Mouse (Mus musculus) limb, embryonic 15.5 days (tissue): ENCODE measurements around the gene Map2k6. TPM values are rescaled to one million over a fixed set of nuclear protein-coding genes. Genes with fewer than 3 reads are reported as not detected.

Experiments
- ATAC-seq: fragments of 200-750 bp; cut with Nextera tagmentation; 2 replicates; pipeline ENCODE4 v1.8.0; 2017; ENCODE audit warnings: low read depth, moderate TSS enrichment; ENCODE audit not compliant: insufficient number of reproducible peaks, low FRiP score, low TSS enrichment
- H3K27ac ChIP-seq: fragments of 300-500 bp; sonication (generic); 2 replicates; pipeline ENCODE4 v1.5.1; 2015; ENCODE audit warnings: moderate library complexity, mild to moderate bottlenecking, inconsistent platforms
- H3K27me3 ChIP-seq: fragments of 300-500 bp; sonication (generic); 2 replicates; pipeline ENCODE4 v1.6.1; 2015; ENCODE audit warnings: inconsistent platforms
- H3K36me3 ChIP-seq: fragments of 300-500 bp; sonication (generic); 2 replicates; pipeline ENCODE4 v1.6.1; 2015; ENCODE audit warnings: inconsistent platforms
- H3K4me1 ChIP-seq: fragments of 300-500 bp; sonication (generic); 2 replicates; pipeline ENCODE4 v1.6.1; 2015; ENCODE audit warnings: inconsistent platforms
- H3K4me2 ChIP-seq: fragments of 300-500 bp; sonication (generic); 2 replicates; pipeline ENCODE4 v1.6.1; 2015; ENCODE audit warnings: mild to moderate bottlenecking, inconsistent platforms
- H3K4me3 ChIP-seq: fragments of 300-500 bp; sonication (generic); 2 replicates; pipeline ENCODE4 v1.5.1; 2015; ENCODE audit warnings: mild to moderate bottlenecking, inconsistent platforms
- H3K9ac ChIP-seq: fragments of 300-500 bp; sonication (generic); 2 replicates; pipeline ENCODE4 v1.6.1; 2015; ENCODE audit warnings: inconsistent platforms
- H3K9me3 ChIP-seq: fragments of 300-500 bp; sonication (generic); 2 replicates; pipeline ENCODE4 v1.6.1; 2016; ENCODE audit warnings: inconsistent platforms
- WGBS: fragments of 180-500 bp; shearing (Covaris S2); methylation state at CpG from one replicate; pipeline ENCODE4 v1.1.7; 2015; 5-methylcytosine and 5-hydroxymethylcytosine counted together
- polyA plus RNA-seq: library from polyadenylated mRNA; unstranded; fragments of >200 nt; fragmentation: Nextera tagmentation; extraction: Ambion mirVana; gene quantifications from 2 replicates; pipeline ENCODE4 v1.2.1, GENCODE M21; 2015

Map2k6 gene
- polyA plus RNA-seq, 1 experiment from 2014 or later, result 21.9 TPM

DNA sequence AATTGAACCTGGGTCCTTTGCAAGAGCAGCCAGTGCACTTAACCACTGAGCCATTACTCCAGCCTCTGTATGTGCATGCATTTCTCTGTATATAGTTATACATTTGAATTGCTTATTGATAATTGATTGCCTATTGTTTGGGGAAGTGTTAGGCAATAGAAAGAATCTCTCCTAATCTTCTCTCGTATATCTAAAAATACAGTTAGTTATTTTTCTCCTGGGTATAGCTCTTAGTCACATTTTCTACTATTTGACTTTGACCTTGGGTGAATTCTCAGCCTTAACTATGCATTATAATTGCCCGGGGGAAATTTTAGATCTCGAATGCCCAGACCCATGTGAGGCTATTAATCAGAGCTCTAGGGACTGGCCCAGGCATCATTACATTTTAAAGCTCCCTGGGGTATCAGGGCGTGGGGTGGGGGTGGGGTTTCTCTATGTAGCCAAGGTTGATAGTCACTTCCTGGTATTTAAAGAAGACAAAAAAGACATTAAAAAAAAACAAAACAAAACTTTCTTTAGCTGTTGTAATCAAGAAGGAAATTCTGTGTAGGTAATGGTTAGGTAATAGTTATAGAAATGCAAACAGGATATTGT is 39.9 kb downstream of the Map2k6 start:
- no peak overlapping the region for H3K9ac ChIP-seq
- ATAC-seq, result no peak
- no peak overlapping the region for H3K4me3 ChIP-seq
- 35% methylated on average over 4 of the region's 4 CpGs for WGBS
- H3K36me3 ChIP-seq, result no peaks in the 10 kb centered on the region
- H3K27ac ChIP-seq, result no peak overlapping the region
- H3K9me3 ChIP-seq, result no peaks in the 10 kb centered on the region
- H3K4me2 ChIP-seq, result no peak overlapping the region
- H3K27me3 ChIP-seq, result no peaks in the 10 kb centered on the region
- H3K4me1 ChIP-seq, result no peaks in the 10 kb centered on the region

DNA sequence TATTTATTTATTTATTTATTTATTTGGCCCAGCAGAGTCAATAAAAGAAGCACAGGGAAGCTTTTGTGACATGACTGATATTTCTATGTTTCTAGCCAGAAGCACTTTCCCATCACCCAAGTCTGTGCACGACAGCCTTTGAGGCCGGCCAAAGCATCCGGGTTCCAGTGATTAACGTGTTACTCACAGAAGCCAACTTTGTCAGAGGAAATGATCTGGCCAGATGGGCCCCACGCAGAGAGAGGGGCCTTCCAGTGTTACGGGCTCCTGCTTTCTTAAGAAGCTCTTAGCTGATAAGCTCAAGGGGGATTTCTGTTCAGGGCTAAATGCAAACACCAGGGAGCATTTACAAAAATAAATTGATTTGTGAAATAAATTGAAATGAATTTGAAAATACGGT is 40.4 kb downstream of the Map2k6 start:
- Histone ChIP-seq H3K27me3 (no peaks in the 10 kb centered on the region), H3K4me3 (no peak overlapping the region), H3K4me2 (no peak overlapping the region), H3K27ac (no peak overlapping the region), H3K9me3 (no peaks in the 10 kb centered on the region), H3K4me1 (no peaks in the 10 kb centered on the region), H3K36me3 (no peaks in the 10 kb centered on the region), H3K9ac (no peak overlapping the region)
- WGBS, result 31% methylated on average over 7 of the region's 7 CpGs
- no peak for ATAC-seq

DNA sequence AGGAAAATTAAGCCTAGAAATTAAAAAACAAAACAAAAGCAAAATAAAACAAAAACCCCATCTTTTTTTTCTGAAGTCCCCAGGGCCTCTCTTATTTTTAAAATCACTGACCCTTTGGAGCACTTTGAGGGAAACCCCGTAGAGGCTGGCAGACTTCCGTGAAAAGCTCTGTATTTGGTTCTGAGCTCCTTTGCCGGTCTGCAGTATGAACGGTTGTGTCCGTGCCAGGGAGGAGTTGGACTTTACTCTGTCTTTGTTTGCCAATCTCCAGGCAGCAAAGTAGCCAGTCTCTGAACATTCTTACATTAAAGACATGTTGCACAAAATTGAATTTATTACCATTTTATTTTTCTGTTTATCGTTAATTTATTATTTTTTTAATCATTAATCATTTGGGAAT is 45.7 kb downstream of the Map2k6 start:
- ATAC-seq, result no peak
- Histone ChIP-seq H3K4me1 (peaks cover 19% of the 10 kb centered on the region), H3K9me3 (no peaks in the 10 kb centered on the region), H3K36me3 (no peaks in the 10 kb centered on the region), H3K4me2 (no peak overlapping the region), H3K4me3 (no peak overlapping the region), H3K27ac (no peak overlapping the region), H3K9ac (no peak overlapping the region), H3K27me3 (no peaks in the 10 kb centered on the region)
- WGBS, result 78% methylated on average over 6 of the region's 6 CpGs

DNA sequence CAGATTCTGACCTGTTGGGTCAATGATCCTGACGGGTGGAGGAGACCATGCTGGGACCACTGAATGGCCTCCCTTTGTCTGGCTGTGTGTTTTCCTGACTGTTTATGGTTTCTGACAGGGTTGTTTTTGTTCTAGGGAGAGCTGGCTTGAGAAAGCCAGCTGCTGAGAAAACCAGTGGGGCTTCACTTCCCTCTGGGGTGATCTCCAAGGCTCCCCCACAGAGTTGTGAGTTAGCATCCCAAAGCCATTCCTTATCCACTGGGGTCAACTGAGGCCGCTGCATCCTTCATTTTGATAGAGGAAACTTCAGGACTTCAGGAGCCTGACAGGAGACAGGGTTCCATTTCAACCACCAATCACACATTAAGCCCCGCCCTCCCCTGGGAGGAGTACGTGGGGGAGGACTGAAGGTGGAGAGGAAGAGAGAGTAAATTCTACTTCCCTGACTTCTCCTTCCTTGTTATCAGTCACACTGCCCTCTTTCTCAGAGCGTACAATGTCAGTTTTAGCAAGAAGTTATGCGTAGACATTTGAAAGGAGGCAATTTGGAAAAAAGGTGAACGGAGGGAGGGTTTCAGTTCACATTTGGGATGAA is 49.3 kb downstream of the Map2k6 start:
- Histone ChIP-seq H3K4me3 (peak overlapping the region; percentile 30), H3K27me3 (no peaks in the 10 kb centered on the region), H3K9ac (0 out of 2 replicates have a peak overlapping the region, but pooled peaks have one; percentile 14), H3K4me1 (peaks cover 40% of the 10 kb centered on the region), H3K36me3 (no peaks in the 10 kb centered on the region), H3K9me3 (no peaks in the 10 kb centered on the region), H3K4me2 (peak overlapping the region; percentile 50), H3K27ac (peak overlapping the region; percentile 63)
- no peak for ATAC-seq
- WGBS, result 17% methylated on average over 7 of the region's 7 CpGs

DNA sequence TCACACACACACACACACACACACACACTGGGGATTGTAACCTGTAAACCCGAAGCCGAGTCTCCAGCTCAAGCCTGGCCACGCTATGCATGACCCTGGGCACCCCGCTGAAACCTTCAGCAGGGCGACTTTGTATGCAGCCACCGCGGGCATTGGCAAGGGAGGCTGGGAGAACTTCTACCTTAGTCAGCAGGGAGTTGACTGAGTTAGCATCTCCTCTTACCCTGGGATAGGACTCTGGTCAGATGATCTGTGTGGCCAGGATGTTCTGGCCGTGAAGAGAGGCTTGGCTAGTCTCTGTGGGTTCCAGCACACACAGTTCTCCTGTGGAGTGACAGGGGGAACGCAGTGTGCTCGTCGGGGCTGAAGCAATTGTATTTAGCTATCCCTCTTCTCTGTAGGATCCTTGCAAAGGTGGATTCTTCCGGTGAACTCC is 49.8 kb downstream of the Map2k6 start:
- Histone ChIP-seq H3K4me1 (peaks cover 40% of the 10 kb centered on the region), H3K4me2 (peak overlapping the region; percentile 50), H3K4me3 (peak overlapping the region; percentile 30), H3K9me3 (no peaks in the 10 kb centered on the region), H3K36me3 (no peaks in the 10 kb centered on the region), H3K27me3 (no peaks in the 10 kb centered on the region), H3K9ac (0 out of 2 replicates have a peak overlapping the region, but pooled peaks have one; percentile 14), H3K27ac (peak overlapping the region; percentile 63)
- no peak for ATAC-seq
- WGBS, result 6% methylated on average over 12 of the region's 12 CpGs

DNA sequence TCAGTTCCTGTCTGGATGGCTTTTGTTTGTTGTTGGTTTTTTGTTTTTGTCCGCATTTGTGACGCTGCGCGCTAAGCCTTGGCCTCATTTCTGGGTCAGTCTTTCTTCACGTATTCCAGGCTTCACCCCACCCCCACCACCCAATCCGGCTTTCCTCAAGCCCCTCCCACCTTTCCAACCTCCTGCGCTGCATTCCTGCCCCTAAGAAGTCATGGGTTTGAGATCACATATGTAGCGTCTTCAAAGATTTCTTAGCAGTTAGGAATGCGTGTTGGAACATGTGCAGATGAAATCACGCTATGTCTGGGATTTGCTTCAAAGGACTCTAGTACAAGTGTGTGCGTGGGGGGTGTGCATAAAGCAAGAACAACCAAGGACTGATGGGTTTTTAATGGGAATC is 50.3 kb downstream of the Map2k6 start:
- no peaks in the 10 kb centered on the region for H3K9me3 ChIP-seq
- no peaks in the 10 kb centered on the region for H3K36me3 ChIP-seq
- H3K27me3 ChIP-seq, result no peaks in the 10 kb centered on the region
- WGBS, result 5% methylated on average over 11 of the region's 11 CpGs
- H3K4me3 ChIP-seq, result peak overlapping the region; percentile 30
- peak overlapping the region; percentile 63 for H3K27ac ChIP-seq
- H3K9ac ChIP-seq, result no peak overlapping the region
- ATAC-seq, result peak; percentile 56; the same call in 1 of the 2 replicates
- H3K4me1 ChIP-seq, result peaks cover 40% of the 10 kb centered on the region
- peak overlapping the region; percentile 50 for H3K4me2 ChIP-seq

DNA sequence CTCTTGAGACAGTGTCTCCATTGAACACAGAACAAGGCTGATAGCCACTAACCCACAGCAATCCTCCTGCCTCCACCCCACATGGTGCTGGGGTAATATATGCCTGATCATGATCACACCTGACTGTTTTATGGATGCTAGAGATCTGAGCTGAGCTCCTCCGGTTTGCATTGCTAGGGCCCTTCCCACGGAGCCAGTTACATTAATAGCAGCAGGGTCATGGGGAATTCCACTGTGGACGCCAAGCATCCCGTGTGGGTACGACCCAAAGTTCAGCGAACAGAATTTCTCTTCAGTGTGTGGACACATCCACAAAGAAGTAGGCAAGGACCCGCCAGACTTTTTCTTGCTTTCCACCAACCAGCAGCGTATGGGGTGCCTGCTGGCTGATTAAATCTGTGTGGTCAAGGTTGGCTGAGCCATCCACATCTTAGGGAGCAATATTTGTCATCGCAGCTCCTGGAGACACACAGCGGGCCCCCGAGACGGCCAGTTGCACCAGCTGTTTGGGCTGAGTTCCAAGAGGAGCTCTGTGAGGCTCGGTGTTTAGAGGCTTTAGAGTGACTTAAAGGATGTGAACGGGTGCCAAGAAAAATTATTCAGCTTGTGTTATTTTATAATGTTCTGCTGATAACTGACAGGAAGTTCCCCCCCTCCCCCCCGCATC is 51.3 kb downstream of the Map2k6 start:
- Histone ChIP-seq H3K4me1 (peaks cover 40% of the 10 kb centered on the region), H3K4me3 (no peak overlapping the region), H3K9me3 (no peaks in the 10 kb centered on the region), H3K27ac (no peak overlapping the region; the same call in 1 of the 2 replicates), H3K36me3 (no peaks in the 10 kb centered on the region), H3K27me3 (no peaks in the 10 kb centered on the region), H3K4me2 (peak overlapping the region; percentile 6; the same call in 1 of the 2 replicates), H3K9ac (no peak overlapping the region)
- 28% methylated on average over 15 of the region's 15 CpGs for WGBS
- ATAC-seq, result peak; percentile 45; the same call in 1 of the 2 replicates

DNA sequence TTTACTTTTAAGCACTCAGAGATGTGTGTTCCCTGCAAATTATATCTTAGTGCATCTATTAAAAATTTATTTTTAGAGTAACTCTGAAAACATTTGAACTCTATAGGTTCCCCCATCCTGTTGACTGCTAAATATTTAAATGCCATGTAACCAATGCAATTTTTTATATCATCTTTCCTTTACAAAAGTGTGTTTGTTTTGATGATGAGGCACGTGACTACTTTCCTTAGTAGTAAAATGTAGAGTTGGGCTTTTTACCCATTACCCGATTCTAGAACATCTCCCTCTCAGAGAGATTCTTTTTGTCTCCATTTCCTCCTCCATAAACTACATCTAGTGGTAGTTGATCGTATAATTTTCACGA is 51.8 kb downstream of the Map2k6 start:
- ATAC-seq, result no peak
- Histone ChIP-seq H3K4me2 (no peak overlapping the region), H3K4me1 (peaks cover 40% of the 10 kb centered on the region), H3K27me3 (no peaks in the 10 kb centered on the region), H3K27ac (no peak overlapping the region), H3K4me3 (no peak overlapping the region), H3K9me3 (no peaks in the 10 kb centered on the region), H3K9ac (no peak overlapping the region), H3K36me3 (no peaks in the 10 kb centered on the region)
- 62% methylated on average over 4 of the region's 4 CpGs for WGBS

DNA sequence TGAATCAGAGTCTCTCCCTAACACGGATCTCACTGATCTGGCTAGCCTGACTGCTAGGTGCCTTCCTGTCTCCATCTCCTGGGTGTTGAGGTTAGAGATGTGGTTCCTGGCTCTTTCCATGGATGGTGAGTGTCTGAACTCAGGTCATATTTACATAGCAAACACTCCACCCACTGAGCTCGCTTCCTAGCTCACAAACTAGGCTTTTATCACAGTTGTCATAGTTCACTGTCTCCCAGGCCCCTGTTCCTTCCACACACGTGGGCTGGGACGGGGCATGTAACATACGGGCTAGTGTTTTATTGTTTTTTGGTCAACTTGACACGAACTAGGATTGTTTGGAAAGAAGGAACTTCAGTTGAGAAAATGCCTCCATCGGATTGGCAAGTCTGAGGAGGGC is 52.7 kb downstream of the Map2k6 start:
- Histone ChIP-seq H3K9ac (no peak overlapping the region), H3K4me1 (peaks cover 40% of the 10 kb centered on the region)
- ATAC-seq, result no peak

DNA sequence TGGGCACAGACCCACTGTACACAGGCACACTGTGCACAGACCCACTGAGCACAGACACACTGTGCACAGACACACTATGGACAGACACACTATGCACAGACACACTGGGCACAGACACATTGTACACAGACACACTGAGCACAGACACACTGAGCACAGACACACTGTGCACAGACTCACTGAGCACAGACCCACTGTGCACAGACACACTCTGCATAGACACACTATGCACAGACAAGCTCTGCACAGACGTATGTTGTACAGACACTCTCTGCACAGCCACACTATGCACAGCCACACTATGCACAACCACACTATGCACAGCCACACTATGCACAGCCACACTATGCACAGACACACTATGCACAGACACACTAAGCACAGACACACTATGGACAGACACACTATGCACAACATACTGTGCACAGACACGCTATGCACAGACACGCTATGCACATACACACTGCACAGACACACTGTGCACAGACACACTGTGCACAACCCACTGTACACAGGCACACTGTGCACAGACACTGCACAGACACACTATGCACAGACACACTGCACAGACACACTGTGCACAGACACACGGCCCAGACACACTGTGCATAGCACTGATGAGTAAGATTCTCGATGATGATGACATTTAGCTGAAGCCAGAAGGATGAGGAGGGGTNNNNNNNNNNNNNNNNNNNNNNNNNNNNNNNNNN is 54.7 kb downstream of the Map2k6 start:
- no peak overlapping the region for H3K4me2 ChIP-seq
- ATAC-seq, result no peak
- H3K36me3 ChIP-seq, result no peaks in the 10 kb centered on the region
- H3K9ac ChIP-seq, result no peak overlapping the region
- H3K27me3 ChIP-seq, result no peaks in the 10 kb centered on the region
- 98% methylated on average over 5 of the region's 5 CpGs for WGBS
- H3K9me3 ChIP-seq, result no peaks in the 10 kb centered on the region
- H3K4me3 ChIP-seq, result no peak overlapping the region
- H3K4me1 ChIP-seq, result peaks cover 31% of the 10 kb centered on the region
- no peak overlapping the region for H3K27ac ChIP-seq

More for the DNA sequence above, 52.7 kb downstream of the Map2k6 start:
- WGBS, result 83% methylated on average over 7 of the region's 7 CpGs
- H3K36me3 ChIP-seq, result no peaks in the 10 kb centered on the region
- no peaks in the 10 kb centered on the region for H3K9me3 ChIP-seq
- no peak overlapping the region for H3K4me2 ChIP-seq
- H3K4me3 ChIP-seq, result no peak overlapping the region
- no peaks in the 10 kb centered on the region for H3K27me3 ChIP-seq
- H3K27ac ChIP-seq, result no peak overlapping the region

DNA sequence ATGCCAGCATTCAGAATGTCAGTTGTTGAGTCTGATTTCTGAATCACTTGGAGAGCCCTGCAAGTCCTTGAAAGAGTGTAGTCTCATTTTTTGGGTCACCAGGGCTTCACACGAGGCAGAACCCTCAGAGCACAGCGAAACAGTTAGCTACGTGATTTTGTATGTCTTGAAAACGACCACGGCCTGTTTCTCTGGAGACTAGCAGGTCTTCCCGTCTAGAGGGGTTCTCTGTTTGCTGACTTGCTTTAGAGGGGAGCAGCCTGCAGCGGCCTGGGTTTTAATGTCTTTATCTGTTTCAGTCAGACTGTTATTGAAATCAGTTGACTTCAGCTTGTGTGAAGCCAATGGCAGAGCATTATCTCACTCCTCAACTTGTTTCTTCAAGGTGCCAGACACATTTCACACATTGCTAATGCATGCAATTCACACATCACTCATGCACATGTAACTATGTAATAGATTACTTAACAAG is 58.6 kb downstream of the Map2k6 start:
- Histone ChIP-seq H3K4me1 (0 out of 2 replicates have a peak, but pooled peaks cover under 1% of the 10 kb centered on the region), H3K4me2 (no peak overlapping the region), H3K36me3 (no peaks in the 10 kb centered on the region), H3K9me3 (no peaks in the 10 kb centered on the region), H3K9ac (no peak overlapping the region), H3K27me3 (no peaks in the 10 kb centered on the region), H3K27ac (no peak overlapping the region), H3K4me3 (no peak overlapping the region)
- WGBS, result 81% methylated on average over 7 of the region's 7 CpGs
- ATAC-seq, result no peak

DNA sequence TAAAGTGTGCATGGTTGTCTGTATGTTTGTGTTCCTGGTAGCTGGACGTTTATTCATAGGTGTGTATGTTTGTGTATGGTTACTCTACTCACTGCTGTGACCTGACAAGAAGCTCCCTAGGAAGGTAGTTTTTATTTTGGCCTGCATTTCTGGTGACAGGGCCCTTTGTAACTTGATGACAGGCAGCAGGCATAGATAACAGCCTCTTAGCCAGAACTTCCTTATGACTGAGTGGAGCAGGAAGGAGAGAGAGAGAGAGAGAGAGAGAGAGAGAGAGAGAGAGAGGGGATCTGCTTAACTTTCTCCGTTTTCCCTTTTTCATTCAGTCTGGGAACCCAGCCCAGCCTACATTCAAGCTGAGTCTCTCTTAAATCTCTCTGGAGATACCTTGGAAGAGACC is 61.6 kb downstream of the Map2k6 start:
- Histone ChIP-seq H3K9ac (no peak overlapping the region), H3K27ac (no peak overlapping the region), H3K9me3 (no peaks in the 10 kb centered on the region), H3K36me3 (no peaks in the 10 kb centered on the region), H3K27me3 (no peaks in the 10 kb centered on the region), H3K4me2 (no peak overlapping the region), H3K4me1 (no peaks in the 10 kb centered on the region), H3K4me3 (no peak overlapping the region)
- no peak for ATAC-seq
- WGBS, result 40% methylated on average over 2 of the region's 2 CpGs
